Mouse (Mus musculus): ENCODE measurements around the gene A930009A15Rik.

A930009A15Rik gene

GRCm38 (mm10) chr10:115583071-115583470 is 13.3 kb downstream of the A930009A15Rik start:
- DNase-seq, result no peak

GRCm38 (mm10) chr10:115584656-115585055 is 14.9 kb downstream of the A930009A15Rik start:
- no peak for DNase-seq

- no peak for DNase-seq
These were observed 15.9 kb downstream of the A930009A15Rik start for GRCm38 (mm10) chr10:115585491-115586245.

GRCm38 (mm10) chr10:115586246-115587231 is 16.8 kb downstream of the A930009A15Rik start:
- no peak for DNase-seq

GRCm38 (mm10) chr10:115587301-115587969 is 17.6 kb downstream of the A930009A15Rik start, which contains the start of gene Lgr5:
Gene Lgr5 (minus strand): TSS chr10:115587780.
- DNase-seq, result peak in 1 of 2 experiments; percentile 15

GRCm38 (mm10) chr10:115587979-115588378 is 18.2 kb downstream of the A930009A15Rik start:
- DNase-seq, result no peak

- no peak for DNase-seq
These were observed 23.4 kb downstream of the A930009A15Rik start for GRCm38 (mm10) chr10:115593221-115593620.

- no peak for DNase-seq
These were observed 23.9 kb downstream of the A930009A15Rik start for GRCm38 (mm10) chr10:115593651-115594050.

- DNase-seq, result no peak
These were observed 26.0 kb downstream of the A930009A15Rik start for GRCm38 (mm10) chr10:115595748-115596147.

- DNase-seq, result peak in 1 of 2 experiments; percentile 29
These were observed 47.9 kb downstream of the A930009A15Rik start for GRCm38 (mm10) chr10:115617456-115618287.

- no peak for DNase-seq
These were observed 48.6 kb downstream of the A930009A15Rik start for GRCm38 (mm10) chr10:115618288-115618856.

- DNase-seq, result no peak
These were observed 53.7 kb downstream of the A930009A15Rik start for GRCm38 (mm10) chr10:115623481-115623880.

- peak; percentile 32 to 42 for DNase-seq
These were observed 54.3 kb downstream of the A930009A15Rik start for GRCm38 (mm10) chr10:115623956-115624671.

- no peak for DNase-seq
These were observed 55.2 kb downstream of the A930009A15Rik start for GRCm38 (mm10) chr10:115624957-115625356.

GRCm38 (mm10) chr10:115626678-115627077 is 56.9 kb downstream of the A930009A15Rik start:
- DNase-seq, result no peak

All from lung, adult 18-20 months (tissue).